In the genomic region with DNA sequence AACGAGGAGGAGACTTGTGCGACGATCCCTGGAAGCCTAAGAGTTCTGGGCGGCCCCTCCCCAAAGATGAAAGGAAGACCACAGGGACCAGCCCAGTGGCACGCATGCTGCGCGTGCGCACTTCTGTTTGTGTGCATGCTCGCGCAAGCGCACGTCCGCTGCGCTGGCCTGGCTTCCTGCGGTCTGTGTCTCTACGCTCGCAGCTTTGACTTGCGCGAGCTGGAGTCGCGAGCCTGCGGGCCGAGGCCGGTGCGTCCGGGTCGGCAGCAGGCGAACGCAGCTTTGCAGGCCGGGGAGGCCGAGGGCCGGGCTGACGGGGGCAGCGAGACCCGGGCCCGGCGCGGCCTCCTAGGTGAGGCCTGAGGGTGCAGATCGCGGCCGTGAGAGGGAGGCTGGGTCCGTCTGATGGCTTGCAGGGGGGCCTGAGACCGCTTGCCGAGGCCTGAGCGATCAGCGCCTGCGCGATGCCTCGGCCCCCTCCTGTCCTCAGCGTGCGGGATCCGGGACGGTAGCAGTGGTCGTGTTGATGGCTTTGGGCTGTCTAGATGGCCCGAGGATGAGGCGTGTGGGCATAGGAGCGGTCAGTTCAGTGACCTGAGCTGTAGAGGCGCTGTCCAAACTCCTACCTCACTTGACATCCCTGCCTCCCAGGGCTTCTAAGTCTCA, we compare ENCODE assay signal across 8 mouse cellular contexts. TPM values are rescaled to one million over a fixed set of nuclear protein-coding genes. Genes with fewer than 3 reads are reported as not detected.
DNase-seq lines count a peak whose midpoint lies in the region; ATAC-seq lines count a peak whose summit lies in the region.

TSS of gene Zfp12 (plus strand) at position 136 of the 666 bp plus-strand sequence.

- peak within 1 kb of the TSS; percentile 78 for H3K4me2 ChIP-seq in intestine, embryonic 14.5 days (ENCODE audit: low read length)

- peaks cover 32% of the 10 kb centered on the region for H3K36me3 ChIP-seq in intestine, embryonic 14.5 days (ENCODE audit: control insufficient read depth, insufficient read depth, low read length)

- no peaks in the 10 kb centered on the region for H3K9me3 ChIP-seq in intestine, embryonic 14.5 days (ENCODE audit: control insufficient read depth, low read length)

- under 1% methylated on average over 56 of the region's 58 CpGs for WGBS in intestine, embryonic 14.5 days

- ATAC-seq in intestine, embryonic 14.5 days (replicated peaks; ENCODE audit: low FRiP score, low TSS enrichment, low read depth), result peak; percentile 99

- intact Hi-C loops in left cerebral cortex, postnatal 14 days (cut with DNase I), result loop anchor here (1.0 kb wide), 1 partner anchor 55 kb away; the partner anchor contains the start of gene Rbak

- H3K27ac ChIP-seq in intestine, embryonic 14.5 days (ENCODE audit: low read depth), result peak within 1 kb of the TSS; percentile 97

- H3K4me3 ChIP-seq in intestine, embryonic 14.5 days (ENCODE audit: low read depth, low read length), result peak within 1 kb of the TSS; percentile 88

- no peaks in the 10 kb centered on the region for H3K27me3 ChIP-seq in intestine, embryonic 14.5 days (replicated peaks; ENCODE audit: control insufficient read depth, insufficient read depth, low read length)

- peaks cover 12% of the 10 kb centered on the region for H3K4me1 ChIP-seq in intestine, embryonic 14.5 days (replicated peaks; ENCODE audit: control insufficient read depth, insufficient read depth, low read length)

- DNase-seq in adrenal gland, adult 18-20 months (ENCODE audit: low spot score in 2 of 2), result peak; percentile 89 to 90
- DNase-seq in embryo, embryonic 11 days, result peak; percentile 99
- DNase-seq in gastrocnemius, postnatal 25 days, result peak; percentile 94
- DNase-seq in intestine, embryonic 14.5 days (ENCODE audit: low spot score), result peak; percentile 89
- DNase-seq in left cerebral cortex, postnatal 14 days (ENCODE audit: low spot score in 2 of 2), result peak; percentile 96 to 97
- DNase-seq in mesoderm, embryonic 11.5 days (ENCODE audit: low read depth, low spot score), result peak; percentile 99
- peak; percentile 95 to 96 for DNase-seq in right cerebral cortex, postnatal 36 days (ENCODE audit: low spot score in 2 of 2)
- DNase-seq in yolk sac, embryonic 10.5 days (ENCODE audit: low spot score), result peak; percentile 93

- peak within 1 kb of the TSS; percentile 89 for H3K9ac ChIP-seq in intestine, embryonic 14.5 days (ENCODE audit: low read length)

RNA-seq across cellular contexts. Expression of gene Zfp12, which starts in this region (rescaled TPM):
- 10 to 100 TPM; 21.2 to 22.1 TPM for total RNA-seq in adrenal gland, adult 18-20 months (2021)
- total RNA-seq in gastrocnemius, postnatal 25 days (2021), result 1 to 10 TPM; 6.7 to 8.0 TPM
- 14.0 and 16.6 TPM in 2 replicates for polyA plus RNA-seq in intestine, embryonic 14.5 days (2014; fragmentation: Nextera tagmentation; extraction: Ambion mirVana)
- total RNA-seq in left cerebral cortex, postnatal 14 days (2021), result 10 to 100 TPM; 24.6 to 28.2 TPM

Comparison
In these comparisons a context has a peak if more than half of its experiments do, and no peak if none do; other contexts are left out.
1. Peak in every context shown above with its lines: DNase-seq, ATAC-seq, H3K4me3 ChIP-seq and H3K27ac ChIP-seq.